Mouse (Mus musculus) thymus, adult 2 months (tissue): Measurements from ENCODE around the gene Atrnl1.

Experiments
- CTCF ChIP-seq: fragments of 200-500 bp; IDR thresholded peaks from 2 replicates; pipeline ENCODE4 v1.5.1; 2012; ENCODE audit warnings: mild to moderate bottlenecking, control low read depth, low read length, moderate library complexity, borderline replicate concordance; ENCODE audit not compliant: control insufficient read depth, poor library complexity, insufficient read depth; ENCODE audit errors: extremely low read depth
- POLR2A ChIP-seq: fragments of 200-500 bp; IDR thresholded peaks from 2 replicates; pipeline ENCODE4 v1.6.1; 2012; ENCODE audit warnings: mild to moderate bottlenecking, low read length, control low read depth, moderate library complexity; ENCODE audit not compliant: control insufficient read depth, poor library complexity, insufficient read depth; ENCODE audit errors: extremely low read depth

GRCm38 (mm10) chr19:58107632-58108031, 496.8 kb downstream of the Atrnl1 start:
- no peak for TF ChIP-seq CTCF
- no peak for TF ChIP-seq POLR2A
